Mouse (Mus musculus) stomach, embryonic 14.5 days (tissue): ENCODE measurements around the gene Map4k5. TPM values are rescaled to one million over a fixed set of nuclear protein-coding genes. Genes with fewer than 3 reads are reported as not detected.

ENCODE experiments used
- ATAC-seq: fragments of 200-750 bp; cut with Nextera tagmentation; 2 replicates; pipeline ENCODE4 v1.8.0; 2017; ENCODE audit warnings: low read depth, moderate TSS enrichment; ENCODE audit not compliant: insufficient number of reproducible peaks, insufficient read depth, low FRiP score
- H3K27ac ChIP-seq: fragments of 300-500 bp; sonication (generic); 2 replicates; pipeline ENCODE4 v1.5.1; 2014; ENCODE audit warnings: mild to moderate bottlenecking, low read length, moderate library complexity, mixed read lengths
- H3K27me3 ChIP-seq: fragments of 300-500 bp; sonication (generic); 2 replicates; pipeline ENCODE4 v1.6.1; 2014; ENCODE audit warnings: low read length, control low read depth, mixed read lengths; ENCODE audit not compliant: control insufficient read depth, insufficient read depth
- H3K36me3 ChIP-seq: fragments of 300-500 bp; sonication (generic); 2 replicates; pipeline ENCODE4 v1.6.1; 2014; ENCODE audit warnings: mild to moderate bottlenecking, control low read depth, low read length, moderate library complexity, mixed read lengths; ENCODE audit not compliant: control insufficient read depth, insufficient read depth
- H3K4me1 ChIP-seq: fragments of 300-500 bp; sonication (generic); 2 replicates; pipeline ENCODE4 v1.6.1; 2014; ENCODE audit warnings: low read length, control low read depth, mixed read lengths; ENCODE audit not compliant: control insufficient read depth, insufficient read depth
- H3K4me2 ChIP-seq: fragments of 300-500 bp; sonication (generic); replicated peaks from 2 replicates; pipeline ENCODE4 v1.6.1; 2014; ENCODE audit warnings: low read depth, low read length, control low read depth
- H3K4me3 ChIP-seq: fragments of 300-500 bp; sonication (generic); 2 replicates; pipeline ENCODE4 v1.5.1; 2014; ENCODE audit warnings: low read depth, low read length, control low read depth
- H3K9ac ChIP-seq: fragments of 300-500 bp; sonication (generic); replicated peaks from 2 replicates; pipeline ENCODE4 v1.6.1; 2014; ENCODE audit warnings: low read depth, mild to moderate bottlenecking, control low read depth, low read length, moderate library complexity, mixed read lengths
- H3K9me3 ChIP-seq: fragments of 300-500 bp; sonication (generic); 2 replicates; pipeline ENCODE4 v1.6.1; 2016; ENCODE audit warnings: low read depth, low read length, control low read depth; ENCODE audit not compliant: control insufficient read depth
- WGBS: fragments of 180-500 bp; shearing (Covaris S2); extraction: QIAGEN DNeasy Blood & Tissue Kit; methylation state at CpG from one replicate; pipeline ENCODE4 v1.1.7; 2014; 5-methylcytosine and 5-hydroxymethylcytosine counted together
- polyA plus RNA-seq: library from polyadenylated mRNA; unstranded; fragments of >200 nt; fragmentation: Nextera tagmentation; extraction: Ambion mirVana; gene quantifications from 2 replicates; pipeline ENCODE4 v1.2.1, GENCODE M21; 2014

The Map4k5 gene
- polyA plus RNA-seq, 1 experiment from 2014 or later = 37.4 TPM

GRCm38 (mm10) chr12:69766185-69766904 is 126.7 kb downstream of the Map4k5 start:
- WGBS = 72% methylated on average over 10 of the region's 10 CpGs
- ATAC-seq = no peak
- no peak overlapping the region for H3K9ac ChIP-seq
- no peaks in the 10 kb centered on the region for H3K36me3 ChIP-seq
- H3K4me3 ChIP-seq = no peak overlapping the region
- no peak overlapping the region for H3K27ac ChIP-seq
- no peaks in the 10 kb centered on the region for H3K27me3 ChIP-seq
- no peaks in the 10 kb centered on the region for H3K9me3 ChIP-seq
- H3K4me2 ChIP-seq = no peak overlapping the region
- H3K4me1 ChIP-seq = peaks cover 3% of the 10 kb centered on the region; the same call in 1 of the 2 replicates

- Histone ChIP-seq H3K27me3 (no peaks in the 10 kb centered on the region), H3K4me3 (no peak overlapping the region), H3K4me2 (no peak overlapping the region), H3K4me1 (peaks cover 3% of the 10 kb centered on the region; the same call in 1 of the 2 replicates), H3K27ac (no peak overlapping the region), H3K9me3 (no peaks in the 10 kb centered on the region), H3K36me3 (no peaks in the 10 kb centered on the region), H3K9ac (no peak overlapping the region)
- 67% methylated on average over 9 of the region's 9 CpGs for WGBS
- ATAC-seq = no peak
Measured at GRCm38 (mm10) chr12:69765543-69765942, 127.5 kb downstream of the Map4k5 start.

- no peak for ATAC-seq
- peaks cover 16% of the 10 kb centered on the region for H3K4me1 ChIP-seq
- H3K9me3 ChIP-seq = no peaks in the 10 kb centered on the region
- 75% methylated on average over 2 of the region's 2 CpGs for WGBS
- no peak overlapping the region for H3K4me3 ChIP-seq
- no peaks in the 10 kb centered on the region for H3K36me3 ChIP-seq
- no peak overlapping the region for H3K9ac ChIP-seq
- no peaks in the 10 kb centered on the region for H3K27me3 ChIP-seq
- no peak overlapping the region for H3K27ac ChIP-seq
- no peak overlapping the region for H3K4me2 ChIP-seq
Measured at GRCm38 (mm10) chr12:69761603-69762002, 131.4 kb downstream of the Map4k5 start.

- Histone ChIP-seq H3K36me3 (no peaks in the 10 kb centered on the region), H3K4me2 (no peak overlapping the region), H3K27ac (no peak overlapping the region), H3K4me1 (peaks cover 16% of the 10 kb centered on the region), H3K9ac (no peak overlapping the region), H3K4me3 (no peak overlapping the region), H3K27me3 (no peaks in the 10 kb centered on the region), H3K9me3 (no peaks in the 10 kb centered on the region)
- 84% methylated on average over 20 of the region's 20 CpGs for whole genome bisulfite sequencing
- ATAC-seq = no peak
Measured at GRCm38 (mm10) chr12:69760743-69761406, 132.1 kb downstream of the Map4k5 start.

GRCm38 (mm10) chr12:69760014-69760413 is 133.0 kb downstream of the Map4k5 start:
- Histone ChIP-seq H3K36me3 (no peaks in the 10 kb centered on the region), H3K27me3 (no peaks in the 10 kb centered on the region), H3K4me3 (no peak overlapping the region), H3K9ac (no peak overlapping the region), H3K27ac (no peak overlapping the region), H3K4me2 (no peak overlapping the region), H3K4me1 (peaks cover 16% of the 10 kb centered on the region), H3K9me3 (no peaks in the 10 kb centered on the region)
- 53% methylated on average over 6 of the region's 6 CpGs for WGBS
- ATAC-seq = no peak

- Histone ChIP-seq H3K9me3 (no peaks in the 10 kb centered on the region), H3K4me3 (no peak overlapping the region), H3K4me1 (peaks cover 16% of the 10 kb centered on the region), H3K27ac (peak overlapping the region; percentile 53), H3K36me3 (no peaks in the 10 kb centered on the region), H3K4me2 (peak overlapping the region; percentile 50; the same call in 1 of the 2 replicates), H3K27me3 (no peaks in the 10 kb centered on the region), H3K9ac (no peak overlapping the region)
- ATAC-seq = peak; percentile 53; the same call in 1 of the 2 replicates
- WGBS = 31% methylated on average over 7 of the region's 7 CpGs
Measured at GRCm38 (mm10) chr12:69759267-69759885, 133.6 kb downstream of the Map4k5 start.

GRCm38 (mm10) chr12:69758221-69759185 is 134.5 kb downstream of the Map4k5 start:
- H3K27ac ChIP-seq = peak overlapping the region; percentile 53
- WGBS = 4% methylated on average over 21 of the region's 22 CpGs
- peak overlapping the region; percentile 11; the same call in 1 of the 2 replicates for H3K4me3 ChIP-seq
- H3K4me1 ChIP-seq = peaks cover 16% of the 10 kb centered on the region
- 0 out of 2 replicates have a peak, but pooled peaks have one; percentile 26 for ATAC-seq
- no peak overlapping the region for H3K9ac ChIP-seq
- no peaks in the 10 kb centered on the region for H3K27me3 ChIP-seq
- peak overlapping the region; percentile 50 for H3K4me2 ChIP-seq
- H3K9me3 ChIP-seq = no peaks in the 10 kb centered on the region
- no peaks in the 10 kb centered on the region for H3K36me3 ChIP-seq
